Mouse (Mus musculus): ENCODE data around the gene Sox10.

The Sox10 gene

DNA sequence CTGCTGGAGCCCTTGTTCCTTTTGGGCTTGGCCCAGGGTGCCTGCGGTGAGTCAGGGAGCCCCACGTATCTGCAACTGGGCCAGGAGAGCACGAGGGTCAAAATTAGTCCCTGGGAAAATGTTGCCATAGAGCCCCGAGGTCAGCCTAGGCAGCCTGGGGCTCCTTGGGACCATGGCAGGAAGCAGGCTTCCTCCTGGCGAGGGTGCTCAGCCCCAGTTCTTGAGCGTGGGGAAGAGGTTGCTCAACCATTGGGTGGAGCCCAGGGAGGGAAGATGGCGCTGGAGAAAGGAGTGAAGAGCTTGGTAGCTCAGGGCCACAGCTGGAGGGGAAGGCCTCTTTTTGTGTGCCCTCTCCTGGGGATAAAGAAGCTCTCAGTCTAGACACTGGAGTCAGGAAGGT lies 2.7 kb downstream of the Sox10 start:
- no peak for DNase-seq (ENCODE audit: low read depth, low spot score)

DNA sequence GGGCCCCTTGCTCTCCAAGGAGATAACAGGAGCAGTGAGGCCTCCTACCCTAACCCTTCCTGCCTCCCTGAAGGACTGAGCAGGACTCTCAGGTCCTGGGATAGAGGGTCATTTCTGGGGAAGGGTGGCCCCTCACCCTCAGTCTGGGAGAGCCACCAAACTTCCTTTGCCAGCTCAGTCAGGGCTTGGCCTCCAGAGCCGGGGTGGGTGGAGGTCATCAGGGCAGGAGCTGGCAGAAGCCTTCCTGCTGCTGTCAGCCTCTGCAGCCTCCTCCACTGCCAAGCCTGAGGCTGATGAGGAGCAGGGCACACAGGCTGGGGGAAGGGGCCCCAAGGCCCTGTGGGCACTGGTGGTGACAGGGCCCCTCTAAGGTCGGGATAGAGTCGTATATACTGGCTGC lies 9.5 kb downstream of the Sox10 start:
- DNase-seq (ENCODE audit: low read depth, low spot score), result no peak

DNA sequence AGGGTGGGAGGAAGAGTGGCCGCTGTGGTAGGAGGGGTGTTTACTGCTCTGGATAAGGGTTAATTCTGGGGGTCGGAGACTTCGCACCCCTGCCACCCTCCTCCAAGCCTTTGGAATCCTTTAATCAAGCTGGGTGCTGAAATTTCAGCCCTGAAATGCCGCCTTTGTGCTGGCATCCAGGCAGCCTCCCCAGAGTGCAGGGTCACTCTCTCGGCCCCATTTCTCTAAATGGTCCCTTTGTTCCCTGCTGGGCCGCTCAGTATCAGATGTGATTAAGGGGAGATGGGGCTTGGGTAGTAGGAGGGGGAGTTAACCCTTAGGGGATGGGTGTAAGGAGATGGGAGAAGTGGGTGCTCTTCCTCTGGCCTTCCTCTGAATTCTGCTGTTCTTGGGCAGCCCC lies 12.3 kb downstream of the Sox10 start:
- DNase-seq (ENCODE audit: low read depth, low spot score), result no peak

DNA sequence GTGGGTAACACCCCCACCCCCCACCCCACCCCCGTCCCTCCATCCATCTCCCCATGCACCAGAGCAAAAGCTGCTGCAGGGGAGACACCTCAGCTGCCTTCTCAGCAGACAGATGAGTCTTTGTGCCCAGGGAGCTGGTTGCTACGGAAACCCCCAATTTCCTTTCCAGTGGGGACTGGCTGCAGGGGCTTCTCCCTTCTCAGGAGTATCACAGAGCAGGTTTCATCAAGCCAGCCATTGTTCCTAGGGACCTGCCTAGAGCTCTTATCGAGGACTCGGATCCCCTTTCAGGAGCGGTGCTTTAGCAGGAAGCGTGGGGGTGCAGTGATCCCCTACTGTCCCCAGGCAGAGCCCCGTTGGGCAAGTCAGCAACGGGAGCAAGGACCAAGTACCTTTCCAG lies 13.2 kb downstream of the Sox10 start:
- no peak for DNase-seq (ENCODE audit: low read depth, low spot score)

DNA sequence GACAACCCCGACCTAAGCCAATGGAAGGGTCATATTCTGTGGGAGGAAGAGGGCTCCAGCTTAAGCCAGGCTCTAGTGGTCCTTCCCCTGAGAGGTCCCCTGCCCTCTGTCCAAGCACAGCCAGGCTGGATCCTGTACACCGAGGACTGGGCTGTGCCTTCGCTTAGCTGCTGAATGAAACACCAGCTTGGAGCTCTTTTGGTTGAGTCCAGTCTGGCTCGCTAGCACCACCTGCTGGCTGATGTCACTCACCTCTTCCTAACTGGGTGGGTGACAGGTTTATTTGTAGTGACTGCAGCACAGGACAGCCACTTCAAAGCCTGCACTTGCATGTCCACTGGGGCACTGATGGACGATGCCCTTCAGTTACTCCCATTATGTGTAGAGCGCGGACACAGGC lies 16.5 kb downstream of the Sox10 start:
- peak; percentile 74 for DNase-seq (ENCODE audit: low read depth, low spot score)

DNA sequence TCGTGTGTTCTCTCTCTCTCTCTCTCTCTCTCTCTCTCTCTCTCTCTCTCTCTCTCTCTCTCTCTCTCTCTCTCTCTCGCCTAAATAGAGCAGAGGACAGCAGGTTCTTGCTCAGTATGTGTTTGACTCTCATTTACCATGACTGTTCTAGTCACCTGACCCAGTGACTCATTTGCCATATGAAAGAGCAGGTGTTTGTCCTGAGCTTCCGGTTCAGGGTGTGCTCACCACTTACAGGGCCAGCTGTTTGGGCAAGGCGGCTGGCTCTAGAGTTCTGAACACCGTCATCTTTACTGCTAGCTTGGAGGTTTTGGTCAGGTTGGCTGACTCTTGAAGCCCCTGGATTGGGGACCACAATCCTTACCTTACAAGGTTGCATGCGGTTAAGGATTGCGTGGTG lies 19.5 kb downstream of the Sox10 start:
- DNase-seq (ENCODE audit: low read depth, low spot score), result no peak

DNA sequence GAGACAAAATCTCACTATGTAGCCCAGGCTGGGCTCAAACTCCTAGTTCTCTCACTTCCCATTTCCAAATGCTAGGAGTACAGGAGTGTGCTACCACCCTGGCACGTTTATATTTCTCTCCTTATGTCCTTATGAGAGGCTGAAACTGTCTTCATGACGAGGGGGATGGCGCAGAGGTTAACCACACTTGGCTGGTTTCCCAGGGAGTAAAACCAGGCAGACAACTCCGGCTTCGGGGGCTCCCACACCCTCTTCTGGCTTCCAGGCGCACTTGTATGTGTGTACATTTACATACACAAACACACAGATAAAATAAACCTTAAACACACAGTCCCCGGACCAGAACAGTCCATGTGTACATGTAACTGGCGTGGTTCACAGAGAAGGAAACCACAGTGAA lies 21.0 kb downstream of the Sox10 start:
- no peak for DNase-seq (ENCODE audit: low read depth, low spot score)

DNA sequence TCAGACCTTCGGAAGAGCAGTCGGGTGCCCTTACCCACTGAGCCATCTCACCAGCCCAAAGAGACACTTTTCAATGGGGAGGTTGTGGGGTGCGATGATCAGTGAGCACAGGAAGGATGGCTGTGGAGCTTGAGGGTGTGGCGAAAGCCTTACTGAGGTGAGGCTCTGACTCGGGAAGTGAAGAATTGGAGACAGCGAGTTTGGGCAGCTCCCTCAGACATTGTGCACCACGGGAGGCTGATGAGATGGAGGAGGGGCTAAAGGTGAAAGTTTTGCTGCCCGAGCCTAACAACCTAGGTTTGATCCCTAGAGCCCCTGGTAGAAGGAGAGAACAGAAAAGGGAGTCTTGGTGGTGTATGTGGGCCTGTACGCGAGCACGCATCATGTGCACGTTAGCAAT lies 21.7 kb downstream of the Sox10 start:
- DNase-seq (ENCODE audit: low read depth, low spot score), result no peak

DNA sequence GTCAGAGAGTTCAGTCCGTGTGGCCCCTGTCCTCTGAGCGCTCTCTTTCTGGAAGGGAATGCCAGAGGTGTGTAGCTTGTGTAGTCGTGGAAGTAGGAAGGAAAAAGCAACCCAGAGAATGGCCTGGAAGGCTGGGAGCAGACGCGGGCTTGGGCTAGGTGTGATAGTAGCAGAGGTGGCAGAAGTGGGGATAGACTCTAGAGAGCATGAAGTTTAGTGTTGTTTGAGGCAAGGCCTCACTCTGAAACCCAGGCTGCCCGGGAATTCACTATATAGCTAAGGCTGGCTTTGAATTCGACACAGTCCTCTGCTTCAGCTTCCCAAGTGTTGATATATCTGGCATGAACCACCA lies 23.5 kb downstream of the Sox10 start:
- DNase-seq (ENCODE audit: low read depth, low spot score), result no peak

DNA sequence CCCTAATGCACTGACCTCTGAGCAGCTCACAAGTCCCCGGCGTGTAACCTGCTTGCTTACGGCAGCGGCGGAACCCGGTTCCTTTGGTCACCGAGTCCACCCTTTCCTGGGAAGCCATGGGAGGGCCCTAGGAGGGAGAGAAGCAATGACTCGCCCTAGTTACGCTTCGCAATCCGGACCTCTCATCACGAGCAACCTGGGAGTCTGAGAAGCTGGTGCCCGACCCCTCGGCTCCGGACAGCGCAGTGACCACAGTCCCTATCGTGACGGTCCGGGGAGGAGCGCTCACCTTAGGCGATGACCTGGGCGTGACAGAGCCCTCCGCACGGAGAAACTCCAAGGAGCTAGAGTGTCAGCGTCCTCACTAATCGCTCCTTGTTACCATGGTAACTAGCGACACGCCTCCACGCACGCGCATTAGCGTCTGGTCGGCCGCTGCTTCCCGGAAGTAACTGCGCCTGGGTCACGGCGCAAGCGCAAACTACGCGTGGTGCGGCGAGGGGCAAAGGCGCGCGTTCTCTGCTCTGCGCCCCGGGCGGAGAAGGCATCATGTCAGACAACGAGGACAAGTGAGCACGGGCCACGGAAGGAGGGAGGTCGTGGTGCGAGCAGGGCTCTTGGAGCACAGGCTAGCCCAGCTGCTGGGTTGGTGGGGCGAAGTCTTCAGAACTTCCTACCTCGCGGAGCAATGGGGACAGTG lies 24.0 kb downstream of the Sox10 start, which contains the start of the genes Polr2f and 1700088E04Rik:
TSS of gene Polr2f (plus strand) at position 144 of the 700 bp plus-strand sequence.
TSS of gene 1700088E04Rik (minus strand) at position 388 of the 700 bp plus-strand sequence.
- peak; percentile 92 for DNase-seq (ENCODE audit: low read depth, low spot score)

DNA sequence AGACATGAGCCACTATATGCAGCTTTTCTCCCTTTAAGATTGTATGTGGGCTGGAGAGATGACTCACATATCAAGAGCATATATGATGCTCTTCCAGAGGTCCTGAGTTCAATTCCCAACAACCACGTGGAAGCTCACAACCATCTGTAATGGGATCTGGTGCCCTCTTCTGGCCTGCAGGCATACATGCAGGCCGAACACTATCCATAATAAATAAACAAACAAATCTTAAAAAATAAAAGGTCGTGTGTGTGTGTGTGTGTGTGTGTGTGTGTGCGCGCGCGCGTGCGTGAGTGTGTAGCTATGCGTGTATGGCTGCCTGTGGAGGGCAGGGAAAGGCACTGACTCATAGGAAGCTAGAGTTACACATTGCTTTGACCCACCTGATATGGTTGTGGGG lies 25.4 kb downstream of the Sox10 start:
- DNase-seq (ENCODE audit: low read depth, low spot score), result no peak

DNA sequence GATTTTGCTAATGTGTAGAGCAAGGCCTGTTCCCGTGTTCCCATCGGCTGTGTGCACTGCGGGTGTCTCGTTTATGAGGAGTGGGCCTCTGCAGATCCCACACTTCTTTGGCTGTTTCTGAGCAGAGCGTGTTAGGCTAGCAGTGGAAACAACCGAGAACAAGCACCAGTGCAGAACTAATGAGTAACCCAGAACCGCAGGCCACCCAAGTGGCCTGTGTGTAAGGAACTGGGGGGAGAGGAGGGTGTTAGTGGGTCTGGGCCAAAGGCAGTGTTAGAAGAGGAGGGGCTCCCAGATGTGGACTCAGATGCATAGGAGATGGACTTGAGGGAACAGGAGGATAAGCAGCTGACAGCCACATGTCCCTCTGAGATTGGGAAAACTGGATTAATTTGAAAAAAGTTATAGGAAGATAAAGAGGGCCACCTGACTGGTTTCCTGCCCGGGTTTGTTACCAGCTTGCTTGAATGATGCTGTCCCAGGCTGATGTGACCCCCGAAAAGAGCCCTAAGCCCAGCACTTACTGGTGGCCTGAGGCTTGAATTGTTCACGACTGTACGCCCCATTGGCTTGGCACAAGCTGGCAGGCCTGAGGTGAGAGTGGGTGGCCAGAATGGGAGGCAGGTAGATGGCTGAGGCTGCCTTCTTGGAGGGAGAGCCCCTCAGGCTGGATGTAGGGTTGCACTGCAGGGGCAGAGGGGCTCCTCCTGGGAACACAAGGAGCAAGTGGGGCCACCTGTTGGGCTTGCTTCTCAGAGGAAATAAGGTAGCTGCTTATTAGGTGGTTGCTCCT lies 29.1 kb downstream of the Sox10 start:
- DNase-seq (ENCODE audit: low read depth, low spot score), result no peak

DNA sequence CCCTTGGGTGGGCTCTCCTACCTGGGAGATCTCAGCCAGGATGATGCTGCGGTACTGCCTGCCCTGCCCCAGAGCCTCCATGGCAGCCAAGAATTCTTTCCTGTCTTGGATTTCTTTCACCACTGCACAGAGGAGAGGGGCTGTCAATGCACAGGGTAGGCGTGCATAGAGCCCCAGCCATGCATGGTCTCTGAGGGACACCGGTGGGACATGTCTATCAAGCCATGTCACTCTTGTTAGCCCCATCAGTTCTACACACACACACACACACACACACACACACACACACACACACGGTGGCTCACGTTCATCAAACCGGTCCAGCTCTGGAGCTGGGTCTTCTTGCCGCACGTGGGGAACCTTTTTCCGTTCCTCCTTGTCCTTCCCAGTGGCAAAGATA lies 29.7 kb downstream of the Sox10 start:
- DNase-seq (ENCODE audit: low read depth, low spot score), result no peak

DNA sequence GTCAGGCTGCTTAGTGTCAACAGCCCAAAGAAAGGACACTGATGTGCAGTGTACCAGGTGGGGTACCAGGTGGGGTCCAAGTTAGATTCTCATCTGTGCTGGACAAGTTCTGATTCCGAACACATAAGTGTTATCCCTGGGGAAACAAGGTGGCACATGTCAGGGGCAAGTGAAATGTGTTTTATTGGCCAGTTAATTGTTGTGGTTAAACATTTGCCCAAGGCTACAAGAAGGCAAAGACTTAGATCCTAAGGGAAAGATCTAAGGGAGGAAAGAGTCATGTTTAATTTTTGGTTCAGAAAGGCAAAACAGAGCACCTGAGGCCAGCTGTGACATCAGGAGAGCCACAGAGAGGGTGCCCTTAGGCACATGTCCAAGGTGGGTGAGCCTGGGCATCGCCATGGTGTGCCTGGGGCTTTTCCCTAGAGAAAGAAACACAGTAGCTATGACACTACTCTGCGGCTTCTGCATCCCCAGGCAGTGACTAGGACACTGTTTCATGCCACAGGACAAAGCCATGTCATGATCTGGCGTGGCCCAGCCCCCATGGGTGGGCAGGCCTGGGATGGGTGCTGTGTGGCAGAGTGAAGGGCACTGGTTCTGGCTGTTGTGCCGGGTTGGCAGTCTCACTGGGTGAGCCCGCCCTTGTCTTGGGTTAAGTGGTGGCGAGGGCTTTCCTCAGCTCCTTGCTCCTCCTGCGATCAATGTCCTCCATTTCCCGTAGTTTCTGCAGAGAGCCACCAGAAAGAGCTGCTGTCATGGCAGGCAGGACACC lies 30.4 kb downstream of the Sox10 start:
- no peak for DNase-seq (ENCODE audit: low read depth, low spot score)

DNA sequence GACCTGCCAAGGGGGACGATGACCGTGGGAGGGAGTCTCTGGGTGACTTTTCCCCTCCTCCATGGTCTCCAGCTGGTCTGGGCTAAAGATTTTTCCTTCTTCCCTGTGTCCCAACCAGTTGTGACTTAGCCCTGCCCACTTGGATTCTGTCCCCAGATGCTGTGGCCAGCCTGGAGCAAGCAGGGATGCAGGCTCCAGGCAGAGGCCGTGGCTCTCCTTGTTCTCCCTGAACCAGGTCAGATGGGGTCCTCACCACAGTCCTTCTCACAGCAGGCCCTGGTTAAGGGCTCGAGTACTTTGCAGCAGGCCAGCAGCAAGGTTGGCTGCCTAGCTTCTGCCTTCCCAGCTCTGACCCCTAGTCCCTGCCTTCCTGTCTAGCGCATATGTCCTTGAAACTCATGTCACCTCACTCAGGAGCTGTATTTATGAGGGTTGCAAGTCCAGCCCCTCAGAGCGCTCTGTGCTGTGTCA lies 31.8 kb downstream of the Sox10 start:
- no peak for DNase-seq (ENCODE audit: low read depth, low spot score)

DNA sequence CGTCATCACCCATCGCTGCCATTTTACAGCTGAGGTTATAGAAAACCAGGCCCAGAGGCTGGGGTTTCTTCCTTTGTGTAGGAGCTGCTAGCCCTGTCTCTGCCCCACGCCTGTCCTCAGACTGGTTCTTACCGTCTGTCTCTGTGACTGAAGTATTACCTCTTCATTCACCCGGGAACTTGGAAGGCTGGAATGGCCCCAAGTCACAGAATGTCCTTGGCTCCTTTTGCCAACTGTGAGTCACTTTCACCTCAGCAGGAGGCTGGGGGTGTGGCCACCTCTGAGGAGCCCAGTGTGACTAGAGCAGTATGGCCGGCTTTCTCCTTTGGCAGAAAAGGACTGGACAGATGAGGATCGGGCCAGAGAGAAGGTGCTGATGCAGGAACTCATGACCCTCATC lies 33.6 kb downstream of the Sox10 start:
- DNase-seq (ENCODE audit: low read depth, low spot score), result peak; percentile 93

DNA sequence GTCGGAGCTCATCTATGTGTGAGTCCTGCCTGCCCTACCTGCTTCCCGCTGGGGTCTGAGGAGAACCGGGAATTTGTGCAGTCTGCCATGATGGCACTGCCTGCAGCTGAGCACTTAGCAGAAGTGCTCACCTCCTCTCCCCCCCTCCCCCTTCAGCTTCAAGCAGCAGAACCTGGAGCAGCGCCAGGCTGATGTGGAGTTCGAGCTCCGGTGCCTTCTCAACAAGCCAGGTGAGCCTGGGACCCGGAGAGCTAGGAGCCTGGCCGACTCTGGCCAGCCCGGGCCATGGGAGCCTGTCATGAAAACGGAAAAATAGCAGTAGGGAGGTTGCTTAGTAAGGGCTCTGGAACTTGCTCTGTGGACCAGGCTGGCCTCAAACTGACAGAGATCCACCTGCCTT lies 34.3 kb downstream of the Sox10 start:
- DNase-seq (ENCODE audit: low read depth, low spot score), result no peak

DNA sequence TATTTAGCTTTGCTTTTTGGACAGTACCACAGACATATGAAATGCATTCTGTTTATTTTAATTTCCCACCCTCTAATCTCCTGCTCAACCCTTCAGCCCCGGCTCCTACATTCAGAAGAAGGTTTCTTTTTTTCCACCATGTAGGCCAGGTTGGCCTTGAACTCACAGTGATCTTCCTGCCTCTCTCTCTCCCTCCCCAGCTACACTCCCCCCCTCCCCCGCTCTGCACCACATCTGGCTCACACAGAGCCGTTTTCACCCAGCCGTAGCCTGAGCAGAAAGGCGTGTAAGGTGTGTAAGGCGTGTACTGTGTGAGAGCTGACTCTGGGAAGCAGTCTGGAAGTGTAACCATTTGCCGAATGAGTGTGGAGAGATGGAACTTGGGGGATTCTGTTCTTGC lies 35.7 kb downstream of the Sox10 start:
- DNase-seq (ENCODE audit: low read depth, low spot score), result no peak

DNA sequence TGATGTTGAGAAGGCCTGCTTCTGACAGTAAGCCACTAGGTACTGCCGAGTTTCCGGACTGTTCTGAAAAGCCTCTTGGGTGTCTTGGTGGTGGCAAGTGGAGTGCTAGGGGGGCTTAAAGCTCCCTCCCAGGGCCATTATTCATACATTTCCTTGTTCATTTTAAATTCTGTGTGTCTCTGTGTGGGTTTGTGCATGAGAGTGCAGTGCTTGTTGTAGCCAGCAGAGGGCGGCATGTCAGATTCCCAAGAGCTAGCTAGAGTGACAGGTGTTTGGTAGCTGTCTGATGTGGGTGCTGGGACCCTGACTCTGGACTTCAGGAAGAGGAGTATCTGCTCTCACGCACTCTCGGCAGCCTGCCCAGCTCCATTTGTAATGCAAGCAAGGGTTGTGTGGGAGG lies 36.8 kb downstream of the Sox10 start:
- DNase-seq (ENCODE audit: low read depth, low spot score), result no peak

DNA sequence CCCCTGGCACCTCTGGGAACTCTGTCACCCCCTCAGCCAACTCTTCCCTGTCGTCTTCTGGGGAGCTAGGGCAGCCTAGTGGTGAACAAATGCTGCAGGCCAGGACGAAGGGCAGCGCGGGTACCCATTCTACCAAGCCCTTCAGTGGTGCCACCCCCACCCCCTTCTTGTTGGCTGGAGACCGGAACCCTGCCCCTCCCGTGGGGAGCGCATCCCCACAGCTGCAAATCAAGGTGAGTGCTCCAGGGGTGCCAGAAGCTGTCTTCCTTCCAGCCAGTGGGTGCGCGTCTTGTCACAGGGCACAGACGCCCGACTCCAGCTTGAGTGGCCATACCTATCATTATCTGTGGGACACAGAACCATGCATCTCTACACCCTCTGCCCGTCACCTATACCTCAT lies 37.9 kb downstream of the Sox10 start:
- DNase-seq (ENCODE audit: low read depth, low spot score), result no peak

DNA sequence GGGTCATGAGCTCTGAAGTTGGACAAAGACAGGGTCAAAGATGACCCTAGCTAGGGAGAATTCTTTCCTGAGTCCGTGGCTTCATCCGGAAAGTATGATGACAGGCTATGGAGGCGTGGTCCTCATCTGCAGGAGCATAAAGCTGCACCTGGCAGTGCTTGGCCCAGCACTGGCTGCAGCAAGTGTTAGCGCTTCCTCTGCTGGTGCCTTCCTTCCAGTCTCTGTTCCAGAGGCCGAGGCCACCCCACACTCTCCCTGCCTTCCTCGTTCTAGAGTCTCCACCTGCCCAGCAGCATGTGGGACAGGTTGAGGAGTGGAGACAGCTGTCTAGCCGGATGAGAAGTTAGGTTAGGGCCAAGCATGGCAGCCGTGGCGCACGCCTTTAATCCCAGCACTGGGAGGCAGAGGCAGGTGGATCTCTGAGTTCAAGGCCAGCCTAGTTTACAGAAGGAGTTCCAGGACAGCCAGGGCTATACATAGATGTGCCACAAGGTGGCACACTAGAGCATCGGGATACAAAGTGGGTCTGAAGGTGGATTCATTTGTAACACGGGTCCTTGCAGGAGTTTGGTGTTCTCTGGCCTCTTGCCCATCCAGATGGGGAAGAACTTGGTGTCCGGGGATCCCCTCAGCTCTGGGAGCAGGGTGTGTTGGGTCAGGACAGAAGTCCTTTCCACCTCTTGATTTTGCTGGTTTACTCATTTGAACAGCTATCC lies 38.7 kb downstream of the Sox10 start:
- DNase-seq (ENCODE audit: low read depth, low spot score), result peak; percentile 45
